Mouse (Mus musculus) forebrain, embryonic 12.5 days (tissue): ENCODE measurements around the gene Syt15. TPM values are rescaled to one million over a fixed set of nuclear protein-coding genes. Genes with fewer than 3 reads are reported as not detected.
"Not testable (repeated sequence)": the region's sequence is repeated elsewhere in the genome, so short reads cannot be mapped to it uniquely, and the experiment has no call there.

Experiments used
- ATAC-seq: fragments of 200-750 bp; cut with Nextera tagmentation; 2 replicates; pipeline ENCODE4 v1.8.0; 2017; ENCODE audit warnings: moderate TSS enrichment; ENCODE audit not compliant: low FRiP score
- H3K27ac ChIP-seq: fragments of 300-500 bp; sonication (generic); 2 replicates; pipeline ENCODE4 v1.5.1; 2016; ENCODE audit warnings: mild to moderate bottlenecking
- H3K27me3 ChIP-seq: fragments of 300-500 bp; sonication (generic); 2 replicates; pipeline ENCODE4 v1.6.1; 2016; ENCODE audit warnings: mild to moderate bottlenecking
- H3K36me3 ChIP-seq: fragments of 300-500 bp; sonication (generic); replicated peaks from 2 replicates; pipeline ENCODE4 v1.6.1; 2016; ENCODE audit warnings: mild to moderate bottlenecking
- H3K4me1 ChIP-seq: fragments of 300-500 bp; sonication (generic); 2 replicates; pipeline ENCODE4 v1.6.1; 2016
- H3K4me2 ChIP-seq: fragments of 300-500 bp; sonication (generic); 2 replicates; pipeline ENCODE4 v1.6.1; 2016; ENCODE audit warnings: mild to moderate bottlenecking, moderate library complexity
- H3K4me3 ChIP-seq: fragments of 300-500 bp; sonication (generic); replicated peaks from 2 replicates; pipeline ENCODE4 v1.5.1; 2016; ENCODE audit warnings: mild to moderate bottlenecking
- H3K9ac ChIP-seq: fragments of 300-500 bp; sonication (generic); 2 replicates; pipeline ENCODE4 v1.6.1; 2016; ENCODE audit warnings: mild to moderate bottlenecking
- H3K9me3 ChIP-seq: fragments of 300-500 bp; sonication (generic); 2 replicates; pipeline ENCODE4 v1.6.1; 2016
- WGBS: fragments of 180-500 bp; shearing (Covaris S2); methylation state at CpG from one replicate; pipeline ENCODE4 v1.1.7; 2016; 5-methylcytosine and 5-hydroxymethylcytosine counted together
- polyA plus RNA-seq: library from polyadenylated mRNA; unstranded; fragments of >200 nt; fragmentation: Nextera tagmentation; extraction: Ambion mirVana; gene quantifications from 2 replicates; pipeline ENCODE4 v1.2.1, GENCODE M21; 2016

Syt15 gene
- polyA plus RNA-seq, 1 experiment from 2014 or later: 0.13 TPM

DNA sequence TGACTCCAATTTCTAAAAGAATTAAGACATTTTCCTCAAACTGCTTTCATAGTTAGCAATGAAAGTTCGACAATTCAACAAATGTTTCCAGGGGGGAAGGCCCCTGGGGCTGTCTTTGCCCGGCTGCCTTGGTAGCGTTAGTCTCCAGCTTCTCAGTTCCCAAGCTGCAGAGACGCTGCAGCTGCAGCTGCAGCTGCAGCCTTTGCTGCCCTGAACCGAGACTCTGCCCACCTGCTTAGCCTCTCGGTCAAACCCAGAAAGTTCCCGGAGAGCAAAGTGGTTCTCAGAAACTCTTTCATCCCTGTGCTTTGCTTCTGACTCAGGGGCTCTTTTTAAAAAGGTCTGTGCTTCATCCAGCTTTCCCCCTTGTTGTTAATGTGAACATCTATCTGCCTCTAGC lies 12.9 kb downstream of the Syt15 start:
- 50% methylated on average over 7 of the region's 7 CpGs for WGBS
- no peaks in the 10 kb centered on the region for H3K36me3 ChIP-seq
- no peaks in the 10 kb centered on the region for H3K27me3 ChIP-seq

DNA sequence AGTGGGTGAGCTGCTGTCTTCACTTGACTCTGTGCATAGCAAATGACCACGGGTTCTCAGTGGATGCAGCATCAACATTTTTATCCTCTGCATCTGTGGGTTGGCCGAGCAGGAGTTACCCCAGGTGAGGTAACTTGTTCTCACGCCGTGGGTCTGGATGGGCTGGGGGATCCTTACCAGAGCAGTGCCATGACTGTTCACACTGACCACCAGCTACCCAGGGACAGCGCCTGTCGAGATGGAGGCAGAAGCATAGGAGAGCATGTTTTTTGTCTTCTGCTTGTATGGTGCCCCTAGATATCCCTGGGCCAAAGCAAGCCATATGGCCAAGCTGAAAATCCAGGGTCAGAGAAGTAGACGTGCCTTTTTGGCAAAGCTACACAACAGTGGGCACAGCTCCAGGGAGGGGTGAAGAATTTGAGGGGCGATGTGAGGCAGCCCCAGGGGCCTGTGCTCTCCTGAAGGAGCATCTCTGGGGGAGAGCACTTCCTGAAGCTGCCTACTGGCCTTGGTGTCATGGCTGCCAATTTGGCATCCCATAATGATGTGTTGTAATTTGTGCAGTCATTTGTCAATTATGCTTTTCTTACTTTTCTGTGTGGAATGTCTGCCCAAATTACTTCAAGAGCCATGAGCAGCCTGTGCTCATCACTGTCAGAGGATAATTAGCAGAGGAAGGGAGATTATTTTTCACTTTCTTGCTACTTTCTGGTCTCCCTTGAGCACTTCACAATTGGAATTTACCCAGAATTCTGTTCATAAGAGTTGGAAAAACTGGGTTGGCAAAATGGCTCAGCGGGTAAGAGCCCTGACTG lies 13.7 kb downstream of the Syt15 start:
- Histone ChIP-seq H3K27me3 (no peaks in the 10 kb centered on the region), H3K9me3 (no peaks in the 10 kb centered on the region), H3K9ac (no peak overlapping the region), H3K27ac (no peak overlapping the region), H3K4me1 (no peaks in the 10 kb centered on the region), H3K4me3 (no peak overlapping the region), H3K4me2 (no peak overlapping the region), H3K36me3 (no peaks in the 10 kb centered on the region)
- WGBS: 82% methylated on average over 9 of the region's 9 CpGs
- ATAC-seq: no peak

More for the DNA sequence above, 12.9 kb downstream of the Syt15 start:
- Histone ChIP-seq H3K9me3 (no peaks in the 10 kb centered on the region), H3K4me2 (no peak overlapping the region), H3K27ac (no peak overlapping the region), H3K4me3 (no peak overlapping the region), H3K4me1 (no peaks in the 10 kb centered on the region), H3K9ac (no peak overlapping the region)
- no peak for ATAC-seq

DNA sequence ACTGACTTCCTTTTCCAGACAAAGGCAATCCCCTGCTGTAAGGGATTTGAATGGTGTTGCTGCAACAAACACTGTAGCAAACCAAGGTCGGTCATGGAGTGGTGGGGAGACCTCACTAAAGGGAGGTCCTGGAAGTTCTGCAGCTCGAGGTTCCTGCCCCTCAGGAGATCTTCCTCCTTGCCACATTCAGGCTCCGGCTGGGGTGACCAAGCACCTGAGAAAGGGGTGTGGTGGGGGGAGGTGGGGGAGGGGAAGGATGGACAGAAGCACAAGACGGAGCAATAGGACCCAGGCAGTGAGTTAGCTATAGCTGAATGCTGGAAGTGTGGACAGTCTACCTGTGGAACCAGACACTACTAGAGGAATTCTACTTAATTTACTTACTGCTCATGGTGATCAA lies 14.5 kb downstream of the Syt15 start:
- Histone ChIP-seq H3K4me3 (no peak overlapping the region), H3K4me2 (no peak overlapping the region), H3K9ac (no peak overlapping the region), H3K27ac (no peak overlapping the region), H3K4me1 (no peaks in the 10 kb centered on the region), H3K36me3 (no peaks in the 10 kb centered on the region), H3K27me3 (no peaks in the 10 kb centered on the region), H3K9me3 (no peaks in the 10 kb centered on the region)
- WGBS: 60% methylated on average over 4 of the region's 4 CpGs
- no peak for ATAC-seq

DNA sequence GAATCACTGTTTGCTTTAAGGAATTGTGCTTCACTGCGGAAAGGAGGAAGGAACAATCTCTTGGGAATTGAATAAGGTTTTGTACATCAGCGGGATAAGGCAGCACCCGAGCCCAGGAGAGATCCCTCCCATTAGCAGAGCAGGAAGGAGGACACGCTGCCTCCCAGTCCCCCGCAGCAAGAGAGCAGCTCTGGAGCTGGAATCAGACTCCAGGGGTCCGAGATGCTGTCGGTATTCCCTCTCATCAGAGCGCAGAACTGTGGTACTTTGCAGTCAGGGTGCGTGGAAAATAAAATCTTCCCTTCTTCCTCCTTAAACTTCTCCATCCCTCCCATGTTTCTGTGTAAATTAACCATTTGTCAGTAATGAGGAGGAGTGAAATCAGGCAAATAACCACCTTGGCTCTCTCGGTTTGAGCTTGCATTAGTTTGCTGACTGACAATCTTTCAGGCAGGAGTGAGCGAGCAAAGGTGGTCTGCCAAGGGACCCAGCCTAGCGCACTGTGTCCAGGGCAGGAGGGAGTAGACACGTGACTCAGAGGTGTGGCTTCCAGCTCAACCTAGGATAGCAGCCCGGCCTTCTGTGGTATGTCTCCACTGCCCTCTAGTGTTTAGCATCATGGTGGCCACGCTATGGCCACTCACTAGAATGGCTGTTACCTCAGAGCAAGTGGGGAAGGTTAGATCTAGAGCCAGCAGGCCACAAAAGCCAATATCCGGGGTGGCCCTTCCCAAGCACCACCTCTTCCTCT lies 15.4 kb downstream of the Syt15 start:
- H3K9ac ChIP-seq: peak overlapping the region; percentile 47
- WGBS: 2% methylated on average over 16 of the region's 16 CpGs
- peak; percentile 98 for ATAC-seq

DNA sequence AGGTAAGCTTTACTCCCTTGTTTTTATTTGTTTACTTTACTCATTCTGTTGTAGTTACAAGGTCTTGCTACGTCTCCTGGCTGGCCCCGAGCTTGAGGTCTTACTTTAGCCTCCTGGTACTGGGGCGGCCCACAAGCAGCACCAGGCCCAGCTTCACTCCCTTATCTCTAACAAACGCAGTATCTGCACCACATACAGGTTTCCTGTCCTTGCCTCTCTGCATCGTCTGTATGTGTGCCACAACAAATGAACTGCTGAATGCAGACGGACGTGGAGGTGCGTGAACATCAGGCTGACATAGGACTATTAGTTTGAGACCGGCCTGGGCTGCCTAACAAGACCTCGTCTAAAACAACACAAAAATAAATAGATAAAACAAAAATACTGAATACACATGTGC lies 20.9 kb downstream of the Syt15 start:
- WGBS: 88% methylated on average over 10 of the region's 10 CpGs
- H3K4me3 ChIP-seq: no peak overlapping the region
- no peaks in the 10 kb centered on the region for H3K9me3 ChIP-seq
- H3K9ac ChIP-seq: no peak overlapping the region
- H3K27me3 ChIP-seq: no peaks in the 10 kb centered on the region
- H3K27ac ChIP-seq: no peak overlapping the region
- H3K4me2 ChIP-seq: no peak overlapping the region
- no peak for ATAC-seq
- H3K4me1 ChIP-seq: no peaks in the 10 kb centered on the region
- no peaks in the 10 kb centered on the region for H3K36me3 ChIP-seq

More for the DNA sequence above, 15.4 kb downstream of the Syt15 start:
- Histone ChIP-seq H3K4me2 (peak overlapping the region; percentile 59), H3K27me3 (no peaks in the 10 kb centered on the region), H3K4me3 (peak overlapping the region; percentile 29), H3K27ac (no peak overlapping the region), H3K36me3 (no peaks in the 10 kb centered on the region), H3K4me1 (no peaks in the 10 kb centered on the region), H3K9me3 (no peaks in the 10 kb centered on the region)

DNA sequence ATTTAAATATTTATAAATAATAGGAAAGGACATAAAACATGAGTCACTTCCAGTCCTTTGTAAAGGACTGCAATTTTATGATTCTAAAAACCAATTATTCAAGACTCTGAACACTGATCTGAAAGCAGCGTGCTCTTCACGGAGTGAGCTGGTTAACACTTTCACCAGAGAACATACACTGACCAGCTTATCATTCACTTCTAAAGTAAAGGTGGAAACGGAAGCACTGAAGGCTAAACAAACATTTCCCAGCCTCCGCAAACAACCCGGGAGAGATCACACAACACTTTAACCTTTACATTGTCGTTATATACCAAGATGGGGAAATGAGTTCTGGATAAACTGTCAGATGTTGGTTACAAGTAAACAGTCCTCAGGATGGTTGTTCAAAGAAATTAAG lies 21.3 kb downstream of the Syt15 start:
- Histone ChIP-seq H3K27ac (no peak overlapping the region), H3K9ac (no peak overlapping the region), H3K27me3 (no peaks in the 10 kb centered on the region), H3K36me3 (no peaks in the 10 kb centered on the region), H3K9me3 (no peaks in the 10 kb centered on the region), H3K4me2 (no peak overlapping the region), H3K4me1 (no peaks in the 10 kb centered on the region), H3K4me3 (no peak overlapping the region)
- WGBS: 93% methylated on average over 6 of the region's 6 CpGs
- ATAC-seq: no peak

DNA sequence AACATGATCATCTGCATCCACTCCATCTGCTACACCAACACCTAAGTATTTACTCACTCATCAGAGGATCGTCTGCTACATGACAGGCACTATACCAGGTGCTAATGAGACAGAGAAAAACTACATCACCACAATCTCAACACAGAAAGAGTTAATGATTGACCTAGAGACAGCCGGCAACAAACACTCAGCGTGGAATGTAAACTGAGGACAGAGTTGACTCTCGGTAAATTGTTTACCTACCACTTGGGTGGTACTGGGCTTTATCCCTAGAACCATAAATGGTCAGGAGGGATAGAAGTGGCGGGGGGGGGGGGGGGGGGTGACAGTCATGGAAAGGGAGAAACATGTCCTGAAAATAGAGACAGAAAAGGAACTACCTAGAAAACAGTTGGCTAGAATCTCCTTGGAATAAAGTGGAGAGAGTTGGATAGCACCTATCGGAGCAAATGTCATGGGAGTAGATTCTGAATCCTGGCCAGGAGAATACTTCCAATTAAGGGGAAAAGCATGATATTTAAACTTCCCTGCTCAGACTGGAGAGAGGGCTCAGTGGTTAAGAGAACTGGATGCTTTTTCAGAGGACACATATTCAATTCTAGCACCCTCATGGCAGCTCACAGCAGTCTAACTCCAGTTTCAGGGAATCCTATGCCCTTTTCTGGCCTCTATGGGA lies 33.2 kb downstream of the Syt15 start:
- no peaks in the 10 kb centered on the region for H3K9me3 ChIP-seq
- 76% methylated on average over 5 of the region's 6 CpGs for WGBS
- H3K9ac ChIP-seq: no peak overlapping the region
- H3K27me3 ChIP-seq: no peaks in the 10 kb centered on the region
- H3K27ac ChIP-seq: no peak overlapping the region
- H3K4me3 ChIP-seq: no peak overlapping the region
- ATAC-seq: no peak
- no peaks in the 10 kb centered on the region for H3K4me1 ChIP-seq
- no peak overlapping the region for H3K4me2 ChIP-seq
- no peaks in the 10 kb centered on the region for H3K36me3 ChIP-seq

DNA sequence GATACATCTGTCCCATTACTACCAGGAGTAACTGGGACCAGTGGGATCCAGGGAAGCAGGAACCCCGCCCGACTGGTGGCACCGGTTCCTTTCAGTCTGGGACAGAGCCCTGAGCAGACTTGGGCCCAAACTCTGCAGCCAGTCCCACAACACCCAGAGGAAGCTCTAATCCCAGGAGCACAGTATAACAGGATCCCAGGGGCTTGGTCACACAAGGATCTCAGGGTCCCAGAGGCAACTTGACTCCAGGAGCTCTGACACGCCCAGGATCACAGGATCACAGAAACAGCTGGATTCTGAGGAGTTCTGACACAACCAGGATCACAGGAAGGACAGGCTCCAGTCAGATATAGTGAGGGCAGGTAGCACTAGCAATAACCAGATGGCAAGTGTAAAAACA lies 33.9 kb downstream of the Syt15 start:
- 89% methylated on average over 4 of the region's 4 CpGs for WGBS

DNA sequence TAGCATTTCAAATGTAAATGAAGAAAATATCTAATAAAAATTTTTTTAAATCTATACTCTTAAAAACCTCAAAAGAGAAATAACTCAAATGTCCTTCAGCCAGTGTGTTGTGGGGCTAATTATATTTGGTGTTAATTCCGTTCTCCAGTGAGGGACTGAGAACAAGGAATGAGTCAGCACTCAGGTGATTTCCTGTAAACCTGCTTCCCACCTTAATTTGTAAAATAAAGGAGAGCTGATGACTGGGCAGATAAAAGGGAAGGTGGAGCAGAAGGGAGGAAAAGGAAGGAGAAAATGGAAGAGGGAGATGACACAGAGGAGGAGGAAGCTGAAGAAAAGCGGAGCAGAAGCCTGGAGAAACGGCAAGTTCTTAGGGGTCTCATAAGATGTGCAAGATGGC lies 39.1 kb downstream of the Syt15 start:
- H3K9ac ChIP-seq, H3K27ac ChIP-seq, ATAC-seq, H3K4me2 ChIP-seq, H3K4me3 ChIP-seq, H3K36me3 ChIP-seq, H3K9me3 ChIP-seq, H3K27me3 ChIP-seq, H3K4me1 ChIP-seq: not testable (repeated sequence)
- 72% methylated on average over 3 of the region's 3 CpGs for WGBS

More for the DNA sequence above, 33.9 kb downstream of the Syt15 start:
- no peak overlapping the region for H3K4me3 ChIP-seq
- H3K36me3 ChIP-seq: no peaks in the 10 kb centered on the region
- no peak overlapping the region for H3K4me2 ChIP-seq
- no peaks in the 10 kb centered on the region for H3K9me3 ChIP-seq
- no peak overlapping the region for H3K9ac ChIP-seq
- H3K27me3 ChIP-seq: no peaks in the 10 kb centered on the region
- ATAC-seq: no peak
- H3K27ac ChIP-seq: no peak overlapping the region
- H3K4me1 ChIP-seq: no peaks in the 10 kb centered on the region

DNA sequence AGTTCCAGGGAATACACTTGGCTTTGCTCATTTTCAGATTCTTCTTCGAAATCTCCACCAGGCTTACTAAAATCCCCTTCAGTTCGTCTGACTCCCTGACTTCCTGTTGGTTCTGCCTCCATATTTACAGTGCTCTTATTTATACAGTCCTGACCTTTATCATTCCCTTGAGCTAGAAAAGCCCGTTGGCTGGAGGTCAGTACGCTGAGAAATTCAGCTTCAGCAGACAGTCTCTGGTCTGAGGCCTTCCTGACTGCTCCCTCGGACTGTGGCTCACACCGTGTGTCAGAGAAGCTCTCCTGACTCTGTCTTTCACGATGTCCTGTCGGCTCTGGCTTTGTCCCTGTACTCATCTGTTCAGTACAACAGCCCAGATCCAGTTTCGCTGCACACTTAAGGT lies 48.7 kb downstream of the Syt15 start:
- Histone ChIP-seq H3K4me3 (no peak overlapping the region), H3K27me3 (no peaks in the 10 kb centered on the region), H3K36me3 (no peaks in the 10 kb centered on the region), H3K4me1 (no peaks in the 10 kb centered on the region), H3K27ac (no peak overlapping the region), H3K9me3 (no peaks in the 10 kb centered on the region), H3K9ac (no peak overlapping the region), H3K4me2 (no peak overlapping the region)
- no peak for ATAC-seq
- 83% methylated on average over 9 of the region's 9 CpGs for WGBS

DNA sequence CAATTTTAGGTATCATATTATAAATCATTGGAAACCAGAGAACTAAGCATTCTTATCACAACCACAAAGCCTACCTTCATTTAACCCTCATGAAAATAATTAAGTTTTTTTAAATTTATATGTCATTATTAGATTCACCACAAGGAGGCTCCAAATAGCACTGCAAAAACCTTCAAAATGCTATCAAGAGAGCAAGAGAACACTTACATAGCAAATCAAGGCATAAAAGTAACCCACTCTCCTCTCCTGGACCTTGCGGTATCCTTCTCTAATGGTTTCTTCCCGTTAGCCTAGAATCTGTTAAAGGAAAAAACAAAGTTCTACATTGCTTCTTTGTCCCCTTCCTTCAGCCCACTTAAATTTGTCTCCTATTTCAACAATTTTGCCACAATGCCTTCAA lies 53.9 kb downstream of the Syt15 start:
- Histone ChIP-seq H3K36me3 (no peaks in the 10 kb centered on the region), H3K9me3 (no peaks in the 10 kb centered on the region), H3K9ac (no peak overlapping the region), H3K4me2 (no peak overlapping the region), H3K27me3 (no peaks in the 10 kb centered on the region), H3K4me3 (no peak overlapping the region), H3K4me1 (no peaks in the 10 kb centered on the region), H3K27ac (no peak overlapping the region)
- 51% methylated on average over 2 of the region's 2 CpGs for WGBS
- no peak for ATAC-seq

DNA sequence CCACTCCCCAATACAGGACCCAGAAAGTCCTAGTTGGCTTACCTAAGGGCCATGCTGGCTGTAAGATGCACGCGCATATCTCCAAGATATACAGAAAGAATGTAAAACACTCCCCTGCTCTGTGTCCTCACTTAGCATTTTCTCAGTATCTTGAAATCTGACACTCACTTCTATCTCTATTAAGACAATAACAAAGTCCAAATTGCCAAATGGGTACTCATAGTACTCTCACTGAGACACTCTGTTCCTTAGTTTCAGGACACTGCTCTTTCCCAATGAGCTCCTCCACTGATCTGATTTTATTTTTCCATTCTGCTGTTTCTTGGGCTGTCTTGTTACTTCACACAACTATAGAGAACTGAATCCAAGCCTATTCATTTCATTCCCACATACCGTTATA lies 54.7 kb downstream of the Syt15 start:
- Histone ChIP-seq H3K4me1 (no peaks in the 10 kb centered on the region), H3K4me2 (no peak overlapping the region), H3K27ac (no peak overlapping the region), H3K4me3 (no peak overlapping the region), H3K9me3 (no peaks in the 10 kb centered on the region), H3K36me3 (no peaks in the 10 kb centered on the region), H3K9ac (no peak overlapping the region), H3K27me3 (no peaks in the 10 kb centered on the region)
- no peak for ATAC-seq
- WGBS: 96% methylated on average over 3 of the region's 3 CpGs
